Mouse (Mus musculus) thymus, adult 2 months (tissue): Measurements from ENCODE around the gene Dennd2c. TPM values are rescaled to one million over a fixed set of nuclear protein-coding genes. Genes with fewer than 3 reads are reported as not detected.
A peak's percentile ranks its signal among the peaks of the same experiment; 100 is the strongest.

ENCODE experiments used
- DNase-seq: peaks from one replicate; pipeline ENCODE4 v3.0.0; 2021
- H3K27ac ChIP-seq: fragments of 200-500 bp; 2 replicates; pipeline ENCODE4 v1.5.1; 2012; ENCODE audit warnings: low read length, control low read depth; ENCODE audit not compliant: control insufficient read depth, insufficient read depth
- H3K27me3 ChIP-seq: fragments of 200-500 bp; 2 replicates; pipeline ENCODE4 v1.6.1; 2012; ENCODE audit warnings: mild to moderate bottlenecking, low read length, moderate library complexity, mixed read lengths; ENCODE audit not compliant: control insufficient read depth, insufficient read depth
- H3K36me3 ChIP-seq: fragments of 200-500 bp; 2 replicates; pipeline ENCODE4 v1.6.1; 2012; ENCODE audit warnings: mild to moderate bottlenecking, low read length, moderate library complexity; ENCODE audit not compliant: control insufficient read depth, insufficient read depth
- H3K4me1 ChIP-seq: fragments of 200-500 bp; replicated peaks from 2 replicates; pipeline ENCODE4 v1.6.1; 2012; ENCODE audit warnings: low read length; ENCODE audit not compliant: control insufficient read depth, insufficient read depth
- H3K4me3 ChIP-seq: fragments of 200-500 bp; 2 replicates; pipeline ENCODE4 v1.5.1; 2012; ENCODE audit warnings: mild to moderate bottlenecking, low read length, control low read depth, moderate library complexity; ENCODE audit not compliant: control insufficient read depth, insufficient read depth
- CTCF ChIP-seq: fragments of 200-500 bp; IDR thresholded peaks from 2 replicates; pipeline ENCODE4 v1.5.1; 2012; ENCODE audit warnings: mild to moderate bottlenecking, control low read depth, low read length, moderate library complexity, borderline replicate concordance; ENCODE audit not compliant: control insufficient read depth, poor library complexity, insufficient read depth; ENCODE audit errors: extremely low read depth
- POLR2A ChIP-seq: fragments of 200-500 bp; IDR thresholded peaks from 2 replicates; pipeline ENCODE4 v1.6.1; 2012; ENCODE audit warnings: mild to moderate bottlenecking, low read length, control low read depth, moderate library complexity; ENCODE audit not compliant: control insufficient read depth, poor library complexity, insufficient read depth; ENCODE audit errors: extremely low read depth
- WGBS: fragments of 180-500 bp; shearing (Covaris S2); methylation state at CpG from one replicate; pipeline ENCODE4 v1.1.7; 2018; 5-methylcytosine and 5-hydroxymethylcytosine counted together
- polyA plus RNA-seq: library from polyadenylated mRNA; depleted of rRNA; stranded (reverse); fragments of >200 nt; gene quantifications from 2 replicates; pipeline ENCODE4 v1.2.3, GENCODE M21; 2012

The Dennd2c gene
- polyA plus RNA-seq, 1 experiment = 2.2 TPM

GRCm38 (mm10) chr3:103085986-103086385 lies 16.4 kb upstream of the Dennd2c start:
- H3K4me3 ChIP-seq = no peak overlapping the region
- H3K4me1 ChIP-seq = peaks cover 12% of the 10 kb centered on the region
- TF ChIP-seq CTCF (no peak), POLR2A (no peak)
- no peaks in the 10 kb centered on the region for H3K36me3 ChIP-seq
- no peak for DNase-seq
- H3K27me3 ChIP-seq = no peaks in the 10 kb centered on the region
- 94% methylated on average over 3 of the region's 3 CpGs for WGBS
- no peak overlapping the region for H3K27ac ChIP-seq

GRCm38 (mm10) chr3:103091753-103092152 lies 10.7 kb upstream of the Dennd2c start:
- peak; percentile 35 for DNase-seq
- 3% methylated on average over 2 of the region's 2 CpGs for WGBS
- no peaks in the 10 kb centered on the region for H3K27me3 ChIP-seq
- peak overlapping the region; percentile 75; the same call in 1 of the 2 replicates for H3K27ac ChIP-seq
- H3K36me3 ChIP-seq = no peaks in the 10 kb centered on the region
- TF ChIP-seq CTCF (no peak), POLR2A (no peak)
- H3K4me3 ChIP-seq = no peak overlapping the region
- peaks cover 32% of the 10 kb centered on the region for H3K4me1 ChIP-seq

GRCm38 (mm10) chr3:103098662-103099061 lies 3.7 kb upstream of the Dennd2c start:
- no peak for TF ChIP-seq CTCF
- Histone ChIP-seq H3K4me3 (no peak overlapping the region), H3K27ac (no peak overlapping the region), H3K36me3 (no peaks in the 10 kb centered on the region), H3K27me3 (no peaks in the 10 kb centered on the region), H3K4me1 (peaks cover 12% of the 10 kb centered on the region)
- no peak for DNase-seq
- 89% methylated on average over 23 of the region's 23 CpGs for WGBS

GRCm38 (mm10) chr3:103099667-103100066 lies 2.7 kb upstream of the Dennd2c start:
- Histone ChIP-seq H3K36me3 (no peaks in the 10 kb centered on the region), H3K27ac (no peak overlapping the region), H3K27me3 (no peaks in the 10 kb centered on the region), H3K4me1 (peaks cover 9% of the 10 kb centered on the region), H3K4me3 (no peak overlapping the region)
- DNase-seq = peak; percentile 9
- WGBS = 84% methylated on average over 6 of the region's 6 CpGs
- no peak for TF ChIP-seq CTCF
- TF ChIP-seq POLR2A = no peak

- H3K4me3 ChIP-seq = no peak overlapping the region
- 30% methylated on average over 2 of the region's 2 CpGs for WGBS
- H3K36me3 ChIP-seq = no peaks in the 10 kb centered on the region
- no peaks in the 10 kb centered on the region for H3K27me3 ChIP-seq
- no peak overlapping the region for H3K27ac ChIP-seq
- peaks cover 9% of the 10 kb centered on the region for H3K4me1 ChIP-seq
- no peak for DNase-seq
- TF ChIP-seq CTCF (no peak), POLR2A (no peak)
Observed at GRCm38 (mm10) chr3:103100735-103101134, 1.7 kb upstream of the Dennd2c start.

GRCm38 (mm10) chr3:103101194-103101593 lies 1.2 kb upstream of the Dennd2c start:
- Histone ChIP-seq H3K4me1 (peaks cover 9% of the 10 kb centered on the region), H3K27ac (no peak overlapping the region), H3K36me3 (no peaks in the 10 kb centered on the region), H3K27me3 (no peaks in the 10 kb centered on the region), H3K4me3 (no peak overlapping the region)
- TF ChIP-seq CTCF (no peak), POLR2A (no peak)
- 42% methylated on average over 5 of the region's 5 CpGs for WGBS
- no peak for DNase-seq

GRCm38 (mm10) chr3:103101909-103102308 lies 495 bp upstream of the Dennd2c start:
- Histone ChIP-seq H3K36me3 (no peaks in the 10 kb centered on the region), H3K27ac (no peak overlapping the region), H3K27me3 (no peaks in the 10 kb centered on the region), H3K4me1 (peaks cover 9% of the 10 kb centered on the region), H3K4me3 (peak overlapping the region; percentile 49)
- TF ChIP-seq POLR2A (no peak), CTCF (no peak)
- no peak for DNase-seq
- 1% methylated on average over 14 of the region's 14 CpGs for WGBS
